ENCODE assay signal across 22 mouse cellular contexts in genomic region chr2:120722491-120722890, GRCm38 (mm10).
DNase-seq lines count a peak whose midpoint lies in the region; ATAC-seq and TF ChIP-seq lines count a peak whose summit lies in the region.
"Had no signal": no experiment of that assay in that cellular context is flagged by ENCODE, and none has a peak within 500 bp of the region (broad histone marks: within the 10 kb centered on the region; RNA-seq: fewer than 3 reads in every experiment).

No protein-coding gene starts in this region.

- H3K9ac ChIP-seq in lung, postnatal 0 days (replicated peaks; ENCODE audit: low read depth), result no peak overlapping the region
- H3K9ac ChIP-seq: limb, embryonic 13.5 days; liver, embryonic 14.5 days; midbrain, embryonic 12.5 days had no signal

- no peaks in the 10 kb centered on the region for H3K9me3 ChIP-seq in lung, postnatal 0 days (ENCODE audit: low read length)
- H3K9me3 ChIP-seq: hindbrain, embryonic 10.5 days; limb, embryonic 13.5 days; midbrain, embryonic 12.5 days had no signal

- ATAC-seq in granulocyte monocyte progenitor cell, adult 5-6 weeks (replicated peaks; ENCODE audit: poor library complexity, severe bottlenecking), result peak; percentile 44; the same call in 1 of the 2 replicates
- no peak for ATAC-seq in lung, postnatal 0 days
- ATAC-seq: CD4-positive, CD25-positive, alpha-beta regulatory T cell, adult 4 months; Patski had no signal

- peaks cover 35% of the 10 kb centered on the region for H3K36me3 ChIP-seq in lung, postnatal 0 days (ENCODE audit: insufficient read depth, low read length)

- no peak overlapping the region for H3K4me2 ChIP-seq in lung, postnatal 0 days (replicated peaks; ENCODE audit: low read depth, low read length)
- H3K4me2 ChIP-seq: limb, embryonic 13.5 days; midbrain, embryonic 12.5 days had no signal

- peak; percentile 91 for DNase-seq in heart, adult 11 months
- no peak for DNase-seq in heart, adult 9 months (ENCODE audit: low spot score in 2 of 2)
- peak; percentile 9 for DNase-seq in layer of hippocampus, adult 11-12 months (ENCODE audit: low spot score)
- DNase-seq in layer of hippocampus, adult 18-20 months (ENCODE audit: low spot score in 2 of 2), result no peak
- peak; percentile 47 for DNase-seq in heart, postnatal 4 days
- DNase-seq in lung, postnatal 0 days (ENCODE audit: low spot score), result no peak
- no peak for DNase-seq in frontal cortex, postnatal 10 days (ENCODE audit: low spot score in 2 of 2)
- DNase-seq: adrenal gland, adult 8-10 months; cerebellum, adult 11-12 months; cerebellum, postnatal 14 days; embryo, embryonic 11 days; gastrocnemius, postnatal 10 days; kidney, adult 8-10 months; kidney, postnatal 14 days; spleen, adult 18-20 months had no signal

- no peak for TF ChIP-seq CTCF in lung, postnatal 0 days (IDR thresholded peaks at IDR 0.05)

- no peaks in the 10 kb centered on the region for H3K27me3 ChIP-seq in lung, postnatal 0 days (replicated peaks; ENCODE audit: insufficient read depth, low read length)
- H3K27me3 ChIP-seq: limb, embryonic 13.5 days; midbrain, embryonic 12.5 days; Patski had no signal

- WGBS in lung, postnatal 0 days, result 70% methylated on average over 8 of the region's 8 CpGs

- no peaks in the 10 kb centered on the region for H3K4me1 ChIP-seq in lung, postnatal 0 days (ENCODE audit: insufficient read depth, low read depth, low read length)
- H3K4me1 ChIP-seq: hindbrain, embryonic 10.5 days; limb, embryonic 13.5 days; midbrain, embryonic 12.5 days had no signal

- no peak overlapping the region for H3K4me3 ChIP-seq in lung, postnatal 0 days (ENCODE audit: low read depth, low read length)
- H3K4me3 ChIP-seq: hindbrain, embryonic 10.5 days; limb, embryonic 13.5 days; midbrain, embryonic 12.5 days had no signal

- no peak for TF ChIP-seq EP300 in lung, postnatal 0 days (IDR thresholded peaks at IDR 0.05)

- H3K27ac ChIP-seq in lung, postnatal 0 days (ENCODE audit: low read length), result no peak overlapping the region
- H3K27ac ChIP-seq: hindbrain, embryonic 10.5 days; limb, embryonic 13.5 days; liver, embryonic 14.5 days; midbrain, embryonic 12.5 days had no signal

Comparison
In these comparisons a context has a peak if more than half of its experiments do, and no peak if none do; other contexts are left out.
1. DNase-seq: peak in heart, adult 11 months (single experiment), layer of hippocampus, adult 11-12 months (single experiment) and heart, postnatal 4 days (single experiment); none in heart, adult 9 months (0 of 2), layer of hippocampus, adult 18-20 months (0 of 2), lung, postnatal 0 days (single experiment) and frontal cortex, postnatal 10 days (0 of 2).